Mouse (Mus musculus): ENCODE measurements around the gene Col6a6.

Col6a6 gene

GRCm38 (mm10) chr9:105800286-105800685 lies 27.7 kb downstream of the Col6a6 start:
- no peak for DNase-seq

- no peak for DNase-seq
Measured at GRCm38 (mm10) chr9:105796137-105796536, 31.8 kb downstream of the Col6a6 start.

- no peak for DNase-seq
Measured at GRCm38 (mm10) chr9:105794965-105795364, 33.0 kb downstream of the Col6a6 start.

DNA sequence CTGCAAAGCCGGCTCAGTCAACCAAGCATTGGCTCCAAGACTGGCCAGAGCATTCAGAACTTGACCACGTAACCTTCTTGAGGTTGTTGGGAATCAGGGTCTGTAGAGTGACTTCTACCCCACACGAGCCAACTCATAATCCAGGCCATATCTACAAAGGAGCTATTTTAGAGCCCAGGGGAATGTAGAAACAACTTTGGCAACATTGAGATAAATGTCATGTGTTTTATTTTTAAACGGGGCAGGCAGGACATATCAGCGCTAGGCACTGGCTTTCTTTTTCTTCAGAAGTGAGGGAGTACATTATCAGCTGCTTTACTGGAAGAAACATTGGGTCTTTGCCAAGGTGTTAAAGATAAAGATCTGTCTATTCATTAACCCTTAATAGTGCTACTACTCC lies 36.1 kb downstream of the Col6a6 start:
- no peak for DNase-seq

- no peak for DNase-seq
Measured at GRCm38 (mm10) chr9:105788203-105788602, 39.8 kb downstream of the Col6a6 start.

DNA sequence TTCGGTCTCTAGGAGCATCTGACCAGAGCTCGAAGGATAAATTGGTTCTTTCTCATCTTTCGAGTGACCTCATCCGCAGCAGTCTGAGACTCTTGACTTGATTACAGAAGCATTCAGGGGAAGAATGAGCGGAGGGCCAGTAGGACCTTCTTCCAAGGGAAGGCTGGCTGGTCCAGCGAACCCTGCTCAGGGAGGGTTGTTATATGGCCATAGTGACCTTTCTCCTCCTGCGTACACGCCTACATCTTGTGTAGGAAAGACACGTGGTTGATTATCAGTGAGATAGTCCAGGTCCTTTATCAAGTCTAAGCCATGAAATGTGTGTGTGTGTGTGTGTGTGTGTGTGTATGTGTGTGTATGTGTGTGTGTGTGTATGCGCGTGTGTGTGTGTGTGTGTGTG lies 40.2 kb downstream of the Col6a6 start:
- no peak for DNase-seq

DNA sequence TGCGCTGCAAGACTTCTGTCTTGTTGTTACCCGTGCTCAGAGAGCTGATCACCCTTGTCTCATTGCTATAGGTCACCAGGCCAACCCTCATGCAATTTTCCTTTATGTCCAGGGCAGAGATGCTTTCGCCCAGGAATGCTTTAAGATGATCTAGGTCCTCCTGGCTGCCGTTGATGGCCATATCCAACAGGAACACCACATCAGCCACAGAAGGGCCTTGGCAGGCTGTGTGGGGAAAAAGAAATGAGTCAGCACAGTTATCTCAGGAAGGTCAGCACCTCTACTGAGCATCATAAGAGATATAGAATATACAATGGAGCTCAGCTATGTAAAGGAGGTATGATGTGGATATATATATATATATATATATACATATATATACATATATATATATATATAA lies 43.9 kb downstream of the Col6a6 start:
- DNase-seq, result no peak

- no peak for DNase-seq
Measured at GRCm38 (mm10) chr9:105780696-105781095, 47.3 kb downstream of the Col6a6 start.

DNA sequence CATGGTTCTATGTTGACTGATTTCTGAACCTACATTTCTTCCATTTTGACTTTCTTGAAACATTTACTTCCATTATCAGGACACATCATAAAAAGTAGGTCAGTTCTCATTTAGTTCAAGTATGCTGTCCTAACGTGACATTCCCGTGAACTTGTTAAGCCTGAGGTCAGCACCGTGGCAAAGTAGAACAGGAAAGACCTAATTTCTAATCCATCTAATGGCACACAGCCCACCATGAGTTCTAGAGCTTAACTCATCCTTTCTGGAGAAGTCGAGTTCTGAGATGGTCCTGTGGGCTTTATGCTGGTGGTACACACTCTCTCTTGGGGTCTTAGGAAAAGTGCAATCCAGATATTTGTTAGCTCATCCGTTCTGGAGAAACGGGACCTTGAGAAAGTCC lies 49.2 kb downstream of the Col6a6 start:
- DNase-seq, result no peak

DNA sequence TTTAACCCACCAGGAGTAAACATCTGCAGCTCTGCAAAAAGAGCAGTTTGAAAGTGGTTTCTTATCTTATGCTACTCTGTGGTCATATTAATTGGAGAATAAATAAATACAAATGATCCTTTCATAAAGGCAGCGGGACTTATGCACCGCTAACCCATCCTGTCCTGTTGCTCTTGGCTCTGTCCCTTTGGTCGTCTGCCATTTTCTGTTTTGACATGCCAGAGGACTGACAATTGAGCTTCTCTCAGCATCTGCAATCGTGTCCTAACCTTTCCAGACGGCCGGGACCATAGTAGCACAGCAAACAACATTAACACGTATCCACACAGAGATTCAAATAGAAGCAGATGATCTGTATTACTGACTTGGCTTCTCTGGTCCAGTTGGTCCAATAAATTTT lies 53.1 kb downstream of the Col6a6 start:
- no peak for DNase-seq

- DNase-seq, result no peak
Measured at GRCm38 (mm10) chr9:105774321-105774720, 53.6 kb downstream of the Col6a6 start.

DNA sequence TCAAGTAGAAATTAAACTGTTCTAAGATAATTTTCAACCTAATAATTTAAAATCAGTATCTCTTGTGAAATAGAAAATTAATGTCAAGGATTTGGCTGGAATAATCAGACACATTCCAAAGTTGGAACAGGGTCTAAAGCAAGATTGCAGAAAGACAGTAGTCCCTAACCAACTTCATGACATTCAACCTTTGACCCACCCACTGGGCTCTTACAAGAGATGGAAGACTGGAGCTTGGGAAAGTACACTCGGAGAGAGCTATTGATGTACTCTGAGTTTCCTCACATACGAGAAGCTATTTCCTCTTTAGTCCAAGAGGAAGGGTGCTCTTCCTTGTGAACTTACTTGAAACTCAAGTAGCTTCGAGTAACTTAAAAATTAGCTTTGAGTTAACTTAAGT lies 56.6 kb downstream of the Col6a6 start:
- no peak for DNase-seq

DNA sequence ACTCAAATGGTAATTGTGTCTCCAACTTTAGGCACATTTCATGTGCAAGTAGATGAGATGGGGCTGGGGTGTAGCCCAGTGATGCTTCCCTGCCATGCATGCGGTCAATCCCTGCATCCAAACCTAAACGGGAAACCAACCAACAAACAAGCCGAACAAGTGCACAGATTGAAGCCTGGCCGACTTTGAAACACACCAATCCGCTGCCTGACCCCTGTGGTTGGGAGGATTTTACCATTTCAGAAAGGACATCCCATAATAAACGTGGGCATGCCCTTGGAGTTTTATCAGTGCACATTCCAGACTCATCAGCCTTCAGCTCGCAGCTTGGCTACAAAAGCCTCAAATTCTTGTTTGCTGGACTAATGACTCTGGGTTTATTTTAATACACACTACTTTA lies 57.3 kb downstream of the Col6a6 start:
- DNase-seq, result no peak

DNA sequence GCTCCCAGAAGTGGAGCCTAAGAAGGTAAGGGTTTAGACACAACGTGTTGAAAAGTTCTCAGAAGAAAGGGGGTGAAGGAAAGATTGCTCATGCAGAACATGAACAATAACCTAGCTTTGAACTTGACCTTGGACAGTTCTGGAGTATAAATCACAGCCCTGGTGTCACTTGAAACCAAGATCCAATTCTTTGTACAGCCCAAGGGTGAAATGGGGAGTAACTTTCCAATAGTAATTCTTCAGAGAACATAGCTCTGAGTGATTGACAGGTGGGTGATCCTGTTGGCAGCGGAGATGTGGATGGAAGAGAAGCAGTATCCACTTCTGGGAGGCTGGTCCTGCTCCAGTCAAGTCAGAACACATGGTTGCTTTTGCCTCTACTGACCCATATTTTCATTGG lies 62.1 kb downstream of the Col6a6 start:
- DNase-seq, result no peak

- DNase-seq, result no peak
Measured at GRCm38 (mm10) chr9:105764681-105765080, 63.3 kb downstream of the Col6a6 start.

DNA sequence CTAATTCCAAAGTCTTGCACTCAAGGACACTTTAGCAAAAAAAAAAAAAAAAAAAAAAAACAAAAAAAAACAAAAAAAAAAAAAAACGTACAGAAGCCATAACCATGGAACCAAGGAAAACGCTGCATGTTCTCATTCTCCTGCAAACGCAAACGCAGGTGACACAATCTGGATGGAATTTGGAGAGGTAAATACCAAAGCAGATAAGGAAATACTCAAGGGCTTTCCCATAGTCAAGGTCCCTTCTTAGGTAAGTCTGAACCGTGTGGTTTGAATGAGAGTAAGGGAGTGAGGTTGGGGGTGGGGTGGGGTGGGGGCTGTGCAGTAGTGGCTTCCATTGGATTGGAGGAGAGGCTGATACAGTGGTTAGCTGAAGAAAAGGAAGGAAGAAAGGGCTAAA lies 63.8 kb downstream of the Col6a6 start:
- DNase-seq, result no peak

- DNase-seq, result no peak
Measured at GRCm38 (mm10) chr9:105763625-105764024, 64.3 kb downstream of the Col6a6 start.

- no peak for DNase-seq
Measured at GRCm38 (mm10) chr9:105762274-105762673, 65.7 kb downstream of the Col6a6 start.

- no peak for DNase-seq
Measured at GRCm38 (mm10) chr9:105758861-105759260, 69.1 kb downstream of the Col6a6 start.

GRCm38 (mm10) chr9:105758173-105758765 lies 69.7 kb downstream of the Col6a6 start:
- no peak for DNase-seq

GRCm38 (mm10) chr9:105754256-105754655 lies 73.7 kb downstream of the Col6a6 start:
- DNase-seq, result no peak

DNA sequence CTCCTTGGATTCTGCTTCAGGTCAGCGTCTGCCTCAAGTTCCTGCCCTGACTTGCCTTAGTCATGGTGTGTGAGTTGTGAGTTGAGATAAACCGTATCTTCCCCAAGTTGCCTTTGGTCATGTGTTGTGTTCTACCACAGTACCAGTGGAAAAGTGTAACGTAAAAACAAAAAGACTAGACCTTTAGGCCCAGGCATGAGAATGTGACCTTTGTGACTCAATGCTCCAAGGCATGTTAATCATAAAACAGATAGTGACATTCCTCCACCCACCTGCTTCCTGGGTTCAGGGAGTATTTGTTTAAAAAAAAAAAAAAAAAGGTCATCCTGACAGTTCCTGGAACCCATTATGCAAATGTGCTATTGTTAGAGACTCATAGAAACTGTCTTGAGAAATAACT lies 82.1 kb downstream of the Col6a6 start:
- DNase-seq, result no peak

GRCm38 (mm10) chr9:105740413-105740812 lies 87.5 kb downstream of the Col6a6 start:
- DNase-seq, result no peak

DNA sequence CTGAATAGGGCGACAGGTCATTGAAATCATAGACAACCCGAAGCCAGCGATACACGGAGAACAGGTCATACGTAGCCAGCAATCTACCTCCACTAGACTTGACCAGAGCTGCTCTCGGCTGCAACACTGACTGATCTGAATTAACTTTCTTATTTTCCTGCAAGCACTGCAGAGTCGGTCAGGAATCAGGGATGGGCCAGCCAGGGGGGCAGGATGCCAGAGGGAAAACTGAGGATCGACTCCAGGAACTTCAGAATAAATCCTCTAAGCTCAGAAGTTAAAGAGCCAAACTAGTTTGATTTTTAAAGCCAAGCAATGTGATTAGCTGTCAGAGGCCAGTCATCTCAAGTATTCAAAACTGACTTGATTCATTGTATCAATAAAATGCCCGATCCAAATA lies 88.5 kb downstream of the Col6a6 start:
- no peak for DNase-seq

GRCm38 (mm10) chr9:105737448-105737847 lies 90.5 kb downstream of the Col6a6 start:
- DNase-seq, result no peak

DNA sequence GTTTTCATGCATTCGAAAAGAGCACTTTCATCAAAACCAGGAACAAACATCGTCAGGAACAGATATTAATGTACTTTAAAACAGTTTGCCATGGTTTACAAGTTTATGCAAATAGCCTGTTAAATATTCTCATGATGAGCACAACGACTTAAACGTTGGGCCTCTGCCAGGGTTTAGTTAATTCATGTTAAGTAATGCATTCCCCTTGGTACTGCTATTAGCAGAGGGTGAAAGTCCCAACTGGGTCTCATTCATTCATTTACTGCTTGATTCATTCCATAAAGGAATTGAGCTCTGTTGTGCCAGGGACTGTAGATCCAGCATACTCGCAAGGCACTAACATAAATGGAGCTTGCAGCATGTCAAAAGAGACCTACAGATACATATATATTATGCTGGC lies 92.8 kb downstream of the Col6a6 start:
- DNase-seq, result no peak
